Mouse (Mus musculus) neutrophil, adult 59 days (primary cell): ENCODE results near the gene Ift20. TPM values are rescaled to one million over a fixed set of nuclear protein-coding genes. Genes with fewer than 3 reads are reported as not detected.

Source experiments
- total RNA-seq, 2 experiments: library from RNA; stranded (reverse); gene quantifications; 1 replicate in 1 of 2; 2 replicates in 1 of 2; pipeline ENCODE4 v1.2.4; 2023

Gene Ift20
- 10 to 100 TPM; 28.5 to 31.8 TPM for total RNA-seq

DNA sequence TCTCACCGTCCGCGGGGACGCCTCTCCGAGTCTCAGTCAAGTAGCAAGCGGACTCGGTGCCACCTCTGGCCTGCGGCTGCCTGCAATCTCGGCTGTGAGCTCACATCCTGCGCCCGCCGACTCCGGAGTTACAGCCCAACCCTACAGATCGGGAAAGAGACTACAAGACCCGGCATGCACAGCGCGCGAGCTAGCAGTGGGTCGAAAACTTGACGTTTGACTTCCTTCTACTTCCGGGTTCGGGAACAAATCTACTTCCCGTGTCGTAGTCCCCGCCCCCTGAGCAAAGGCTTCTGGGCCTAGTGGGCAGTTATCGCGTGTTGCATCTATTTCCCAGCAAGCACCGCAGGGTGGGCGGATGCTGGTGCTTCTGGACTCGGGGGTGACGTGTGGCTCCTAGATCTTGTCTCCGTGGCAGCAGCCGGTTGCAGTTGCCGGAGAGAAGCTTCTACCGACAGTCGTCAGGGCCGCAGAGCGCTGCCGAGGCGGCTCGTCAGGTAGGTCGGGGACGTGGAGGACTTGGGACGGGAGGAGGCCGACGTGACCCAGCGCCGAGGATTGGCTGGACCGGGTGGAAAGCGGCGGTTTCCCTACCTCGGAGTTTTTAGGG, at the start of gene Ift20, which contains the start of gene Tnfaip1:
Gene Ift20 (plus strand): TSS at position 282 of the 610 bp plus-strand sequence.
Gene Tnfaip1 (minus strand): TSS at position 253 of the 610 bp plus-strand sequence.

DNA sequence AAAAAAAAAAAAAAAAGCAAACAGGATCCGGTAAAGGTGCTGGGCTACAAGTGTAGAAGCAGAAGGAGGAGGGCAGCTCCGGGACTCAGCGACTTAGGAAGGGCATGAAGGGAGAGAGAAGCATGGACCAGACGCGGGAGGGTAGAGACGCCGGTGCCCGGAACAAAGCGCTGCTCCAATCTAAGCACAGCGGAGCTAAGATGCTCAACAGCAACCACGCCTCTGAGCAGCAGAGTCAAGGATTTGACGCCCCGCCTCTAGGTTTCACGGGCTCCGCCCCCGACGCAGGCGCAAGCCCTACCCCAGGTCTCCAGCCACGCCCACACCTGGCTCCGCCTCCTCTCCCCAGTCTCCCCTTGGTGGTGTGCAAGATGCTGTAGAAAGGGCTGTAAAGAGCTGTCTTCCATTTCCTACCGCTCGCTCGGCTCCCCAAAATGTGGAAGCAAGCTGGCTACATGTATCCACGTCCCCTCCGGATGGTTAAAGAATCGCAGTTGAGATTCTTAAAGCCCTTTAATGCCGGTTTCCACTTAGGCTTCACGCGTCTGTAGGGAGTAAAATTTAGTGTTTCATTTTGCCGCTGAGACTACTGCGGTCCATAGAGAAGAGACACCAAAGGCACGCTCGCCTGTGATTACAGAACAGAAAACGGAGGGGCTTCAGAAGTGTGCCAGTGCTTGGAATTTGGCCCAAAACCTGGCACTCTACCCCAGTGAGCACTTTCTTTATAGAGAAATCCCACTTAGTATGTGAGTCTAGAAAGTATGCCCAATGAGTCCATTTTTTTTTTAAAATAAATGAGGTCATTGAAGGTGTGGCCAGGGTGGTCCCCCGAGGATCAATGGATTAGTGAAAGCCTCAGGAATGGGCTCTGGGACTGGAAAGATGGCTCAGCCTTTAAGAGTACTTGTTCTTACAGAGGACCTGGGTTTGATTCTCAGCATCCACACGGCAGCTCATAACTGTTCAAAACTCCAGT, 38.3 kb upstream of the Ift20 start, which contains the start of gene Sarm1:
Gene Sarm1 (minus strand): TSS at position 211 of the 979 bp plus-strand sequence.

GRCm38 (mm10) chr11:78499004-78499403, 37.2 kb upstream of the Ift20 start, which contains the start of gene Vtn:
TSS of gene Vtn (plus strand) at chr11:78499091.

DNA sequence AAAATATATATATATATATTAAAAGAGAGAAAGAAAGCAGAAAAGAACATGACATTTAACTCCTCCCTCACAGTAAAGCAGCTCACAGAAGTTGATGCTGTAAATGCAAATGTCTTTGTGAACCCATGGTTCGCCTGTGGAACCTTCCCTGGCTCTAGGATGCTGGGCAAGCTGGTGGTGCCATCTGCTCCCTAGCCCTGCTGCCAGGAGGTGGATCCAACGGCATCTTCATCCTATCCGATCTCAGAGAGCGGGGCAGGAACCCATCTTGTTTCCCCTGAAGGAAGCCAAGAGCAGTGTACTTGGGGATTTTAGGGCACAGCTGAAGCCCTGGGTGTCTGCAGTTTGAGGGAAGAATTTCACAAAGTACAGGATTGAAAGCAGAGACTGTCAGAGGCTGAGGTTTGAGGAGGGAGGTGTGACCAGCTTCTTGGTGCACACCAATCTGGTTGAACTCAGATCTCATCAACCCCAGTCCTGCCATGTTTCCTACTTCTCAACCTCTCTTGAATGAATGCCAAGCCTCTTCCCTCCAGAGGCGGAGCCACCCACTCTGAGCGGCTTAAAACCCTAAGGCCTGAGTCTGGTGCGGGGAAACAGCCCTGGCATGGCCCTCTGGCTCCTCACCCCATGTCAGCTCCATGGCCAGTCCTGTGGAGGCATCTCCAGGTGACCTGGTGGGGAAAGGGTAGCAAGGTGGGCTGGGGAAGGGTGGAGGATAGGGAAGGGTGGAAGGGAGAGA, 33.1 kb upstream of the Ift20 start, which contains the start of gene Sebox:
Gene Sebox (plus strand): TSS at position 539 of the 742 bp plus-strand sequence.

DNA sequence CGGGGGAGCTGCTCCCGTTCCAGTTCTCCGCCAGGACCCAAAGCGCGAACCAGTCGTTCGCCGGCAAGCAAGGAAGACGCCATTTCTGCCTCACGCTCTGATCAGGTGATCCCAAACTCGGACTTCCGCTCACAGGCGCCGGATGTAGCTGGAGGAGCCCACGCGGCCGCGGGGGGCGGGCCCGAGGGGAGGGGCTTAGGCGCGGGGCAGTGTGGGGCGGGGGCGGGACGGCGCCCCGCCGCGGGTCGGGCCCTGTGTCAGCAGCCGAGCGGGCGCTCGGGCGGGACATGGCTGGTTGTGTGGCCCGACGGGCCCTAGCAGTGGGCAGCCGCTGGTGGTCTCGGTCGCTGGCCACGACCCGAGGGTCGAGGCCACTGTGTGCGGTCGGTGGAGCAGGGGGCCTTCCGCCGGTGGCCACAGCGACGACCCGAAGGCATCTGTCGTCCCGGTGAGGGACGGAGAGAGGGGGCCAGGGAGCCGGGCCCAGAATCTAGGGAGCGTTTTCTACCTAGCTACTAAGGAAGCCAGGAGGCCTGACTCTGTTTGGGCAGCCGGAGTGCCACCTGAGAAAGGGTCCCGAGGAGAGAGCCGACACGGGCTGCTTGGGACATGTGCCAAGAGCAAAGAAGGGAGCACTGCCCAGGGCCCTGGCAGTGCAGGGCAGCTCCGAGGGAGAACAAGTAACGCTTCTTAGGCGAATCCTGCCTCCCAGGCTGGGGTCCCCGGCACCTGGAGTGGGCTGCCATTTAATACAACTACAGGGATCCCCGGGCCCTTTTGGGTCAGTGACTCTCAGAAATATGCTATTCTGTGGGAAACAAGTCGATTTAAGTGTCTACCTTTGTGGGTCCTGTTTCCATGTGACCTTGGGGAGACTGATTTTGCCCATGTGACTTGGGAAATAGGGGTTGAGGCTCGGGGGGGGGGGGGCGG, 23.9 kb upstream of the Ift20 start, which contains the start of the genes Tmem199 and Poldip2:
Gene Tmem199 (minus strand): TSS at position 148 of the 933 bp plus-strand sequence.
Gene Poldip2 (plus strand): TSS at position 169 of the 933 bp plus-strand sequence.

GRCm38 (mm10) chr11:78550168-78551058, 14.3 kb downstream of the Ift20 start, which contains the start of gene Tmem97:
TSS of gene Tmem97 (minus strand) at chr11:78550777.

Other genes starting within 250 kb of the Ift20 start
- gene BC030499, start 245.5 kb upstream of the Ift20 start, total RNA-seq = under 1 TPM; 0.22 to 0.49 TPM
- 10 to 100 TPM; 54.9 to 66.0 TPM for gene Spag5, start 234.8 kb upstream of the Ift20 start, total RNA-seq
- gene Aldoc, start 213.4 kb upstream of the Ift20 start, total RNA-seq = 1 to 10 TPM; 1.9 to 3.7 TPM
- 10 to 100 TPM; 33.9 to 37.9 TPM for gene Pigs, start 207.9 kb upstream of the Ift20 start, total RNA-seq
- gene Unc119, start 192.9 kb upstream of the Ift20 start, total RNA-seq = 100 to 1,000 TPM; 114 to 116 TPM
- not detected for gene Foxn1, start 149.8 kb upstream of the Ift20 start, total RNA-seq
- gene Slc13a2, start 114.1 kb upstream of the Ift20 start, total RNA-seq = not detected
- 1 to 10 TPM in 1 of 2 experiments, under 1 TPM in 1; 0.93 to 2.0 TPM for gene Slc46a1, start 70.7 kb upstream of the Ift20 start, total RNA-seq
- under 1 TPM; 0.18 to 0.24 TPM for gene Sarm1, start 38.6 kb upstream of the Ift20 start, total RNA-seq
- gene Vtn, start 37.3 kb upstream of the Ift20 start, total RNA-seq = not detected
- not detected for gene Sebox, start 32.9 kb upstream of the Ift20 start, total RNA-seq
- gene Tmem199, start 24.2 kb upstream of the Ift20 start, total RNA-seq = 10 to 100 TPM in 1 of 2 experiments, 1 to 10 TPM in 1; 9.9 to 11.0 TPM
- 10 to 100 TPM; 20.9 to 21.2 TPM for gene Poldip2, start 24.2 kb upstream of the Ift20 start, total RNA-seq
- gene Tnfaip1, start within 50 bp of the Ift20 start, total RNA-seq = 1 to 10 TPM; 7.3 to 9.1 TPM
- 10 to 100 TPM in 1 of 2 experiments, 1 to 10 TPM in 1; 9.9 to 12.7 TPM for gene Tmem97, start 14.4 kb downstream of the Ift20 start, total RNA-seq
- gene Nlk, start 161.0 kb downstream of the Ift20 start, total RNA-seq = 10 to 100 TPM; 14.4 to 14.5 TPM
- gene Ccnq, start 215.4 kb downstream of the Ift20 start, total RNA-seq = 1 to 10 TPM; 7.1 to 7.3 TPM